Mouse (Mus musculus): ENCODE measurements around the gene Pawr.

Pawr gene

DNA sequence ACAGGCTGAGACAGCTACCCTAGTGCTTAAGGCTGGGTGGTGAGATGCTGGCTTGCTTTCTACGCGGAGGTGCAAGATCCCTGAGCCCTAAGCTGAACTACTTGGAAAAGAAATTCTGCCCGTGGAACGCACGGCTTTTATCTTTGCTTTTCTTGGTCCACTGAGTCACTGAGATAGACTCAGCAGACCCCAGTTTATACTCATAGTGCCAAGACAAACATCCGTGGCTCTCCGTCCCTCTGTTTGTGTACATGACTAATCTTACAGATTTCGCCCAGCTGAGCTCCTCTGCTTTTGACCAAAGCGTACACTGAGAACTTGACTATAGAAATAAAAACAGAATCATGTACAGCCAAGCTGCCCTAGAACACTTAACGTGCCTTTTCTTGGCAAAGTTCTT is 113.7 kb downstream of the Pawr start:
- no peak for DNase-seq

DNA sequence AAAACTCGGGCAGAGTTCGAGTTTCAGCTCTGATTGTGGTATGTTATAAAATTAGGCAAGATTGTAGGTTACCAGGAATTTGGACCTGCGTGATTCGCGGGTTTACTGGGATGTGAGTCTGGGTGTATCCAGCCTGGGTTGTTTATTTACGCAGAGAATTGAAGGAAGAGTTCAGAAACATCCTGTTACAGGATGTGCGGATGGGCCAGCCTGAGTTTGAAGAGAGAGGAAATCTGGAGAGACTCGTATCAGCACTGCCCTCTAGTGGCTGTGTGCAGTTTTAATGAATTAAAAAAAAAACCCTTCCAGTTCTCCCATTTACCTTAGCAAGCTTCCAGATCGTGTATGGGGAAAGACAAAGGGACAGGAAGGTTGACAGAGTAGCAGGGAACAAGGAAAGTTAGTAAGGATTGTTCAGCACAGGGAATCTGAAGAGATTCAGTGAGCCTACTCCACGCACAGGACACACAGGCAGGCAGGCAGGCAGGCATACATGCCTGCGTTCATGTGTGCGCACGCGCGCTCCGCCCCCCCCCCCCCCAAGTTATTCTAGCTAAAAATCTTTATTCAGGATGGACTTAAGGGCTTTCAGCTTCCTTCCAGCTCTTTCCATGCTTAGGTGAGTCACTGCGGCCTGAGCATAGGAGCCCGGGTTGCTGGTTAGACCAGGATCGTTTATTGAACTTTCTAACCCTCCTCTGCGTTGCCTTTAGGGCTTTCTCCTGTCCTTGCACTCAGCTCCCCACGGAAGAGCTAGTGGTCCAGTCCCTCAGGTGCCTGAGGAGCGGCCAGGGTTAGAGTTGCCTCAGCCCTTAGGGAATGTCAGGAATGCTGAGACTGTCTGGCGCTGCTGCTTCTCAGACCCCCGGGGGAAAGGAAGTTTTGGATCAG is 114.4 kb downstream of the Pawr start:
- peak; percentile 80 for DNase-seq

DNA sequence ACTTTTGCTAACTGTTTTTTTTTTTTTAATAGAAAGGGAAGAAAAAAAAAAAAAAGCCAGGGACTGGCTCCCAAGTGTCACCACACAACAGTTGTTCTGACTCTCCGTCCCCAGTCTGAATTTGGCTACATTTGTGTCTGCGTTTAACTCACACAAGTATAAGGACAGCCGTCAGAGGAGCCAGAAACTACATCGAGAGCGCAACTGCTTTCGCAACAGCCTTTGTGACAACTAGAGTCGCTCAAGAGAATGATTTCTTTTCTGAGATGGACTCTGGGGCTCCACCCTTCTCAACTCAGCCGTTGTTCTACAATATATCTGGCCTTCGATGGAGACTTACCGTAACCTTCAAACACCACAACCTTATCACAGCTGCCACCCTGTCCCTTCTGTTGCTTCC is 115.3 kb downstream of the Pawr start:
- peak; percentile 33 for DNase-seq

DNA sequence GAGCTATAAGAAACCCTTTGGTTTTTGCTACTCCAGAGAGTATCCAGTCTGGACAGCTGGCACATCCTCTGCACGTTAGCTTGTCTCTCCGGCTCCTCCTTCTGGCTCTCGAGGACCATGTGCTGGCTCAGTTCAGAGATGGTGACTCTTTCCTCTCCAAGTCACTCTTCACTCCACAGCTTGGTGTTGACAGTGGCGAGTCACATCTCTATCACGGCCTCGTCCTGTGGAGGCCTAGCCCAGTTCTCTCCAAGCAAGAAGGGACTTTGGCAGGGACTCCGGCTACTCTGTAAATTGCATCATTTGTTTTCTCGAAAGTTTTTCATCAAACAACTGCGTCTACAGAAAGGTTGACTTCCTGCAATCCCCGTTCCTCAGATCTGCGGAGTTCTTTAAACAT is 116.5 kb downstream of the Pawr start:
- peak; percentile 43 for DNase-seq

DNA sequence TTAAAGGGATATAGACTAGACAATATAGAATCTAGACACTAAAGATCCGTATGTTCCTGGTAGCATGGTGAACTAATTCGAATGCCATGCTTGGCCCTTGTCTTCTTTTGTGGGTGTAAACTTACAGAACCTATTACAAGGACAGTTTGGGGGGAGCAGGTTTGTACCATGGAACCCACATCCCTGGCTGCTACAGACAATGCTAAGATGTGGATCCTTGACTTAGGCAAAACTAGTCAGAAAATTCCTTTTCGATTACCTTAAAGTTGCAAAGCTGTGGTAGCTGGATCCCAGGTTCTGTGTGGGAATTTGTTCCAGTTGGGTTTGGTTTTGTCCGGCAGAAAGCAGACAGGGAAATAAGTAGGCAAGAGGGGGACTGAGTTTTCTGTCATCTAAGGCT is 118.5 kb downstream of the Pawr start:
- no peak for DNase-seq

DNA sequence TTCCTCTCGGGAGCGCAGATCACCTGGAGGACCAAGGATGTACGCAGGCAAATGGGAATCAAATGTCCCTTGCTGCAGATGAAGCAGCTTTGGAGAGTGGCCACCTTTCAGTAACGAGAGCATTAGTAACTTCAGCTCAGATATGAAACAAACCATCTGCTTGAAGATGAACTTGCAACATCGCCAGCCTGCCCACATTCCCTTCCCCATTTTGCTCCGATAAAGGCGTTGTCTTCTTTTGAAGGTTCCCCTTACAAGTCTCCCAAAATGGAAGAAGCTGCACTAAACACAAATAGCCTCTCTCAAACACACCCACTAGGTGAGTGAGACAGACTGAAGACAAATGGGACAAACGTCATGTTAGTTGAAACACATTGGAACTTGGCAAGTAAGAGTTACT is 119.6 kb downstream of the Pawr start:
- DNase-seq, result no peak

DNA sequence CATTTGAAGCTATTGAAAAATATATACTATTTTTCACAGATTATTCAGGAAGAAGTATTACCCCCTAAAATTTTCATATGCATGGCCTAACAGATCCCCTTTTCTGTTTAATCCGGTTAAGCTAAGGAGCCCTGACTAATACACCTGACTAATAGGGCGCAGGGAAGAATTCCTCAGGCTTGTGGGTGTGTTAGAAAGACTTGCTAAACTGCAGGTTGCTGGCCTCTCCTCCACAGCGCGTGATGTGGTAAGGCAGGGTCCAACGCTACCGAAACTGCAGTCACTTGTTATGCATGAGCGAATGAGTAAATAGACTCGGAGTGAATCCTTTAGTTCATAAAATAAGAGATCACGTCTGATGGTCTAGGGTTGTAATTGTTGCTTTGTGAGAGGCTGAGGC is 120.5 kb downstream of the Pawr start:
- DNase-seq, result no peak

DNA sequence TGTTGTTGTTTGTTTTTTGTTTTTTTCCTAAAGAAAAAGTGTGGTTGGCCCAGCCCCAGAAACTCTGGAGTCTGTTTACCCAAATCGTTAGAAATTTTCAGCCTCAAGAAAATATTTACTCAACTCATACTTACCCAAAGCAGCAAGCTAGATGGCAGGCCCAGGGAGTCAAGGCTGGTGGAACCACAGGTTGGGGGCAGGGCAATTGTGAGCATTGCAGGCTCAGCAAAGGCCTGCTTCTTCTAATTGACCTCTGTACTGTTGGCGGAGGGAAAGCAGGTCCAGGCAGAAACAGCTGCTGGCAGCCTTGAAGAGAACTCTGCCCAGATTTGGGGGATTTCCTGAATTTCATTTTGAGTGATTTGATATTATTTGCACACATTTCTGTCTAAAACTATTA is 121.6 kb downstream of the Pawr start:
- DNase-seq, result no peak

DNA sequence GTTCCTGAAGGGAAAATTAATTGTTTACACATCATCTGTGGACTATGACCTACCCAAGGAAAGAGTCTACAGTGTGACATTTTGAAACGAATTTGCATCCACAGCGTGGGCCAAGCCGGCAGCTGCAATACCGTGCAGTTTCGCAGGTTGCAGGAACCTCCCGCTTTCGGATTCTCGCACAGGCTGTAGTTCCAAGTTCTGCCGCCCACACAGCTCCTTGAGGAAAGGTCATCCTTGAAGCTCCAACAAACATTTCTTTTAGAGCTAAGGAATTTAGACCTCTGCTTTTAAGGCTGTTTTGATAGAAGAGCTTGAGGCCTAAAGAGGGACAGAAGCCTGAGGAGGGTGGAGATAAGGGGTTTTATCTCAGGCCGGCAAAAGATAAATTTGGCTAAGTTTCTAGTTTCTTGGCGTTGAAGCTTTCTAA is 122.8 kb downstream of the Pawr start:
- no peak for DNase-seq

DNA sequence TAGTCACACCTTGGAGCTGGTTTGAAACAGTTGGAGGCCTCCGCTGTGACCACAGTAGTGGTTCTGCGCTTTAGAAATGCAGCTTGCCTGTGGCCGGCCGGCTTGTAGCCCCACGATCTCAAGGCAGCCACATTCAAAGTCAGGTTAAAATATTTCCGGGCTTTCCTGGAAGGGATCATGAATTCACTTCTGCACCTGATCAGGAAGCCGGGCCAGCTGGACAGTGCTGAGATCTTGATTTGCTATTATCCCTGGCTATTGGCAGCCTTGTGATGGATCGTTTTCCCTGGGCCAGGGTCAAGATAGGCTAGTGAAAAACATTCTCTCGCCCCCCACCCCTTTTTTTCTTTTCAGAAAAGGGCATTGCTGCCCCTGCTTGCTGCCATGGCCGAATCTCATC is 123.3 kb downstream of the Pawr start:
- DNase-seq, result no peak

DNA sequence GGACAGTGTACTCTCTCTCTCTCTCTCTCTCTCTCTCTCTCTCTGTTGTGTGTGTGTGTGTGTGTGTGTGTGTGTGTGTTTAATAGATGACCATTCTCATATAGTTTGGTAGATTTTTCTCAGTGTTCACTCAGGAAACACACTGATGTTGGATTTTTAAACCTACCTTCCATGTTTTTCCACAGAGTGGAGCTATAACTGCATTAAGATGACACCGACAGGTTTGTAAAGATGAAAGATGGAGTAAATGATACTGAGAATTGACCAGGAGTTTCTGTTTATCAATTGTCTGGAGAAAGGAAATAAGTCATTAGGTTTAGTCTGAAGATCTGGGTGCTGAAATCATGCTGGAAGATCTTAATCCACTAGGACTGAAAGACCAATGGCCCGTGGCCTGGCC is 124.0 kb downstream of the Pawr start:
- DNase-seq, result no peak

DNA sequence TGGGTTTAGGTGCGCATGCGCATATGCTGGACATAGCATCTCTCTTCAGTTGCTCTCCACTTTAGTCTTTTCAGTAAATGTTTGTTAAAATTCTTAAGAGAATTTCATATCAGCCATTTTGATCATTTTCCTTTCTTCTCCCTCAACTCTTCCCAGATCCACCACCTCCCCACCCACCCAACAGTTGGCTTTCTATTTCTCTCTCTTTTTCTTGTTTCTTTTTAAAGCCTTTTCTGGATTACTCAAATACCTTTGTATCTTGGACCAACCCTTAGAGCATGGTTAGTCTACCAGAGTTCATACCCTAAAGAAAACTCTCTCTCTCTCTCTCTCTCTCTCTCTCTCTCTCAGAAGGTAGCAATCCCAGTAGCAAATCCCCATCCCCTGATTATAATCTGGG is 125.1 kb downstream of the Pawr start:
- no peak for DNase-seq

DNA sequence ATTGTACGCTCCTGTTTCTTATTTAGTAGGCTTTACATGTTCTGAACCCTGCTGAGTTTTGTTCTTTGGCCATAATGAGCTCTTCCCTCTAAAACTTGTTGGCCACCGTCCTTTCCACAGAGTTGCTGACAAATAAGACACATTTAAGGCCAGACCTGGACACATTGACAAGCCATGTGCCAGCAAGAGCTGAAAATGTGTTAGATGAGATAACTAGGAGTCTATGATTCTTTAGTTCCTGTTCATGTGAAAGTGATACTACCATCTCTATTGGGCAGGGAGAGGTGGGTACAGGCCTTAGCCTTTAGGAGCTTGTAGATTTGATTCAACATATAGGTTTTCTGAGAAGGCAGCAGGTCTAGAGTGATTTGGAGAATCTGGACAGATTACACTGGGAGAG is 129.9 kb downstream of the Pawr start:
- no peak for DNase-seq
